ENCODE assay signal across 23 mouse cellular contexts in genomic region chr17:74658362-74658761, GRCm38 (mm10). TPM values are rescaled to one million over a fixed set of nuclear protein-coding genes. Genes with fewer than 3 reads are reported as not detected.
DNase-seq lines count a peak whose midpoint lies in the region; ATAC-seq and TF ChIP-seq lines count a peak whose summit lies in the region.
"Had no signal": no experiment of that assay in that cellular context is flagged by ENCODE, and none has a peak within 500 bp of the region (broad histone marks: within the 10 kb centered on the region; RNA-seq: fewer than 3 reads in every experiment).

No protein-coding gene starts in this region.

- peak; percentile 40 for DNase-seq in lung, embryonic 14.5 days
- DNase-seq in lung, adult 18-20 months = no peak
- no peak for DNase-seq in lung, postnatal 4 days
- peak; percentile 86 for DNase-seq in midbrain, embryonic 11.5 days (ENCODE audit: low spot score, missing footprints)
- DNase-seq: adrenal gland, adult 8-10 months; adrenal gland, postnatal 14 days; adrenal gland, postnatal 36 days; B cell, adult 2 months; cerebellum, adult 11-12 months; cerebellum, adult 2 months; cerebellum, adult 9-10 months; cerebellum, postnatal 25 days had no signal

- H3K9me3 ChIP-seq in lung, embryonic 14.5 days (ENCODE audit: low read depth, low read length) = no peaks in the 10 kb centered on the region
- no peaks in the 10 kb centered on the region for H3K9me3 ChIP-seq in lung, embryonic 16.5 days (ENCODE audit: control insufficient read depth, low read length)
- H3K9me3 ChIP-seq in midbrain, embryonic 11.5 days (ENCODE audit: control insufficient read depth, low read length) = no peaks in the 10 kb centered on the region
- H3K9me3 ChIP-seq in midbrain, embryonic 13.5 days = no peaks in the 10 kb centered on the region
- H3K9me3 ChIP-seq: embryonic facial prominence, embryonic 10.5 days; embryonic facial prominence, embryonic 12.5 days; forebrain, embryonic 13.5 days; forebrain, embryonic 15.5 days; G1E had no signal

- no peak overlapping the region for H3K4me2 ChIP-seq in lung, embryonic 14.5 days
- no peak overlapping the region for H3K4me2 ChIP-seq in lung, embryonic 16.5 days (ENCODE audit: low read depth, low read length)
- no peak overlapping the region for H3K4me2 ChIP-seq in midbrain, embryonic 11.5 days
- H3K4me2 ChIP-seq in midbrain, embryonic 13.5 days (replicated peaks) = no peak overlapping the region
- H3K4me2 ChIP-seq: embryonic facial prominence, embryonic 12.5 days; forebrain, embryonic 13.5 days; forebrain, embryonic 15.5 days had no signal

- ATAC-seq in lung, embryonic 14.5 days (ENCODE audit: insufficient read depth) = peak; percentile 69; the same call in 1 of the 2 replicates
- peak; percentile 82 for ATAC-seq in lung, embryonic 16.5 days (ENCODE audit: low read depth)
- no peak for ATAC-seq in midbrain, embryonic 11.5 days (ENCODE audit: low FRiP score)
- no peak for ATAC-seq in midbrain, embryonic 13.5 days
- ATAC-seq: activated CD4-positive, CD25-positive, alpha-beta regulatory T cell, adult 4 months; CD4-positive, CD25-positive, alpha-beta regulatory T cell, adult 4 months; forebrain, embryonic 13.5 days; forebrain, embryonic 15.5 days; Patski had no signal

- H3K9ac ChIP-seq in lung, embryonic 14.5 days = no peak overlapping the region
- H3K9ac ChIP-seq in lung, embryonic 16.5 days (ENCODE audit: low read length) = no peak overlapping the region
- H3K9ac ChIP-seq in midbrain, embryonic 11.5 days (ENCODE audit: low read length) = no peak overlapping the region
- H3K9ac ChIP-seq in midbrain, embryonic 13.5 days (replicated peaks) = no peak overlapping the region
- H3K9ac ChIP-seq: embryonic facial prominence, embryonic 12.5 days; forebrain, embryonic 13.5 days; forebrain, embryonic 15.5 days had no signal

- H3K4me1 ChIP-seq in lung, embryonic 14.5 days (ENCODE audit: insufficient read depth) = no peaks in the 10 kb centered on the region
- no peaks in the 10 kb centered on the region for H3K4me1 ChIP-seq in lung, embryonic 16.5 days (replicated peaks; ENCODE audit: control insufficient read depth, insufficient read depth, low read length)
- no peaks in the 10 kb centered on the region for H3K4me1 ChIP-seq in midbrain, embryonic 11.5 days (ENCODE audit: control insufficient read depth, insufficient read depth, low read length)
- H3K4me1 ChIP-seq in midbrain, embryonic 13.5 days (replicated peaks) = no peaks in the 10 kb centered on the region
- H3K4me1 ChIP-seq: embryonic facial prominence, embryonic 10.5 days; embryonic facial prominence, embryonic 12.5 days; forebrain, embryonic 13.5 days; forebrain, embryonic 15.5 days had no signal

- H3K27ac ChIP-seq in lung, embryonic 14.5 days (ENCODE audit: low read depth) = no peak overlapping the region
- no peak overlapping the region for H3K27ac ChIP-seq in lung, embryonic 16.5 days (ENCODE audit: low read length)
- H3K27ac ChIP-seq in midbrain, embryonic 11.5 days (ENCODE audit: low read depth, low read length) = no peak overlapping the region
- no peak overlapping the region for H3K27ac ChIP-seq in midbrain, embryonic 13.5 days
- H3K27ac ChIP-seq: embryonic facial prominence, embryonic 10.5 days; embryonic facial prominence, embryonic 12.5 days; forebrain, embryonic 13.5 days; forebrain, embryonic 15.5 days had no signal

- 79% methylated on average over 3 of the region's 3 CpGs for WGBS in lung, embryonic 14.5 days
- WGBS in lung, embryonic 16.5 days = 73% methylated on average over 3 of the region's 3 CpGs
- WGBS in midbrain, embryonic 11.5 days = 95% methylated on average over 3 of the region's 3 CpGs
- 98% methylated on average over 3 of the region's 3 CpGs for WGBS in midbrain, embryonic 13.5 days

- no peak for TF ChIP-seq CTCF in lung, embryonic 14.5 days (IDR thresholded peaks at IDR 0.05; ENCODE audit: low read depth)

- H3K4me3 ChIP-seq in lung, embryonic 14.5 days (ENCODE audit: low read depth, low read length) = no peak overlapping the region
- no peak overlapping the region for H3K4me3 ChIP-seq in lung, embryonic 16.5 days (ENCODE audit: low read length)
- no peak overlapping the region for H3K4me3 ChIP-seq in midbrain, embryonic 11.5 days (ENCODE audit: low read depth, low read length)
- H3K4me3 ChIP-seq in midbrain, embryonic 13.5 days (replicated peaks) = no peak overlapping the region
- H3K4me3 ChIP-seq: embryonic facial prominence, embryonic 10.5 days; embryonic facial prominence, embryonic 12.5 days; forebrain, embryonic 13.5 days; forebrain, embryonic 15.5 days had no signal

- H3K36me3 ChIP-seq in lung, embryonic 14.5 days (ENCODE audit: insufficient read depth) = peaks cover 63% of the 10 kb centered on the region
- H3K36me3 ChIP-seq in lung, embryonic 16.5 days (ENCODE audit: control insufficient read depth, insufficient read depth, low read length) = peaks cover 33% of the 10 kb centered on the region
- peaks cover 9% of the 10 kb centered on the region for H3K36me3 ChIP-seq in midbrain, embryonic 11.5 days (ENCODE audit: control insufficient read depth, insufficient read depth, low read length)
- peaks cover 55% of the 10 kb centered on the region for H3K36me3 ChIP-seq in midbrain, embryonic 13.5 days

- H3K27me3 ChIP-seq in lung, embryonic 14.5 days (ENCODE audit: insufficient read depth, low read length) = no peaks in the 10 kb centered on the region
- H3K27me3 ChIP-seq in lung, embryonic 16.5 days (ENCODE audit: control insufficient read depth, insufficient read depth, low read depth, low read length) = no peaks in the 10 kb centered on the region
- H3K27me3 ChIP-seq in midbrain, embryonic 11.5 days (ENCODE audit: control insufficient read depth, insufficient read depth, low read length) = no peaks in the 10 kb centered on the region
- no peaks in the 10 kb centered on the region for H3K27me3 ChIP-seq in midbrain, embryonic 13.5 days
- H3K27me3 ChIP-seq: CH12.LX; embryonic facial prominence, embryonic 12.5 days; forebrain, embryonic 13.5 days; forebrain, embryonic 15.5 days; Patski had no signal

RNA-seq across cellular contexts. Expression of gene Ttc27, which starts 59.2 kb away (rescaled TPM):
- 25.6 and 26.2 TPM in 2 replicates for polyA plus RNA-seq in lung, embryonic 14.5 days (2014; fragmentation: Nextera tagmentation; extraction: Ambion mirVana)
- 18.6 and 20.0 TPM in 2 replicates for polyA plus RNA-seq in lung, embryonic 16.5 days (2015; fragmentation: Nextera tagmentation; extraction: Ambion mirVana)
- polyA plus RNA-seq in midbrain, embryonic 11.5 days (2014; fragmentation: Nextera tagmentation; extraction: Ambion mirVana) = 25.4 and 27.7 TPM in 2 replicates
- polyA plus RNA-seq in midbrain, embryonic 13.5 days (2015; fragmentation: Nextera tagmentation; extraction: Ambion mirVana) = 16.1 and 20.2 TPM in 2 replicates

Comparison
In these comparisons a context has a peak if more than half of its experiments do, and no peak if none do; other contexts are left out.
1. DNase-seq: peak in lung, embryonic 14.5 days (single experiment) and midbrain, embryonic 11.5 days (single experiment); none in lung, adult 18-20 months (0 of 2) and lung, postnatal 4 days (0 of 2).
2. ATAC-seq: peak in lung, embryonic 14.5 days (single experiment) and lung, embryonic 16.5 days (single experiment); none in midbrain, embryonic 11.5 days (single experiment) and midbrain, embryonic 13.5 days (single experiment).